Mouse (Mus musculus): ENCODE measurements around the gene Slc25a1.

DNA sequence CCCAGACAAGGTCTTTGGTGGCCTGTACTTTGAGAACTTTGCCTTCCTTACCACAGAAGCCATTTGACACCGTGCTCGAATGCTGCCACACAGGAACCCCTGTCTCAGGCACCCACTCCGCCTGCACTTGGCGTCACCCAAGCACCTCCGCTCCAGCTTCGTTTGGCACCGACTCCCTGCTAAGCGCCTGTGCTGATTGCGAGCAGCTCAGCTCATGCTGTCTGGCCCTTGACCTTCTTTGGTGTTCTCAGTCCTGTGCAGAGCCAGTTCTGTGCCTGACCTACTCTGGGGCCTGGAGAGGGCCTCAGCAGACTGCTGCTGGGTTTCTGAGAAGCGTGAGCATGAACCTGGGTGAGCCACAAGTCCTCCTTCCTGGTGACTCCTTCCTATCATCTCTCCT, 8.8 kb upstream of the Slc25a1 start:
- TF ChIP-seq TAL1 (IDR thresholded peaks at IDR 0.05; ENCODE audit: low read length) = no peak
- no peak for TF ChIP-seq GATA1 (IDR thresholded peaks at IDR 0.05; ENCODE audit: low read length)

Data from erythroblast, embryonic 14.5 days (primary cell).